Mouse (Mus musculus): ENCODE data around the gene Frg2f1. TPM values are rescaled to one million over a fixed set of nuclear protein-coding genes. Genes with fewer than 3 reads are reported as not detected.
A peak's percentile ranks its signal among the peaks of the same experiment; 100 is the strongest.

The Frg2f1 gene
- polyA plus RNA-seq, 1 experiment = 15.8 TPM

GRCm38 (mm10) chr4:119511591-119511990 lies 27.7 kb downstream of the Frg2f1 start:
- H3K27ac ChIP-seq (ENCODE audit: insufficient read depth, low read length) = no peak overlapping the region
- no peak for TF ChIP-seq POLR2A (IDR thresholded peaks at IDR 0.05; ENCODE audit: extremely low read depth, insufficient read depth, low read length)
- no peak for TF ChIP-seq CTCF (IDR thresholded peaks at IDR 0.05; ENCODE audit: extremely low read depth, insufficient read depth, low read length)
- no peak overlapping the region for H3K4me3 ChIP-seq (ENCODE audit: insufficient read depth, low read length)
- no peaks in the 10 kb centered on the region for H3K4me1 ChIP-seq (ENCODE audit: control insufficient read depth, insufficient read depth, low read length)

GRCm38 (mm10) chr4:119498319-119498848 lies 40.9 kb downstream of the Frg2f1 start:
- TF ChIP-seq CTCF (IDR thresholded peaks at IDR 0.05; ENCODE audit: extremely low read depth, insufficient read depth, low read length) (no peak), POLR2A (IDR thresholded peaks at IDR 0.05; ENCODE audit: extremely low read depth, insufficient read depth, low read length) (no peak)
- Histone ChIP-seq H3K4me3 (ENCODE audit: insufficient read depth, low read length) (no peak overlapping the region), H3K4me1 (ENCODE audit: control insufficient read depth, insufficient read depth, low read length) (no peaks in the 10 kb centered on the region), H3K27ac (ENCODE audit: insufficient read depth, low read length) (no peak overlapping the region)

- Histone ChIP-seq H3K4me1 (ENCODE audit: control insufficient read depth, insufficient read depth, low read length) (no peaks in the 10 kb centered on the region), H3K27ac (ENCODE audit: insufficient read depth, low read length) (peak overlapping the region; percentile 19), H3K4me3 (ENCODE audit: insufficient read depth, low read length) (peak overlapping the region; percentile 58)
- no peak for TF ChIP-seq CTCF (IDR thresholded peaks at IDR 0.05; ENCODE audit: extremely low read depth, insufficient read depth, low read length)
- no peak for TF ChIP-seq POLR2A (IDR thresholded peaks at IDR 0.05; ENCODE audit: extremely low read depth, insufficient read depth, low read length)
Measured at GRCm38 (mm10) chr4:119492933-119493327, 46.4 kb downstream of the Frg2f1 start.

GRCm38 (mm10) chr4:119492291-119492932 lies 46.9 kb downstream of the Frg2f1 start, which contains the start of gene Rimkla:
Gene Rimkla, minus strand, starts transcription at chr4:119492628.
- TF ChIP-seq CTCF (IDR thresholded peaks at IDR 0.05; ENCODE audit: extremely low read depth, insufficient read depth, low read length) (no peak), POLR2A (IDR thresholded peaks at IDR 0.05; ENCODE audit: extremely low read depth, insufficient read depth, low read length) (0 out of 2 replicates have a peak, but pooled peaks have one; percentile 22)
- H3K27ac ChIP-seq (ENCODE audit: insufficient read depth, low read length) = peak within 1 kb of the TSS; percentile 19
- peak within 1 kb of the TSS; percentile 58 for H3K4me3 ChIP-seq (ENCODE audit: insufficient read depth, low read length)
- no peaks in the 10 kb centered on the region for H3K4me1 ChIP-seq (ENCODE audit: control insufficient read depth, insufficient read depth, low read length)

GRCm38 (mm10) chr4:119490806-119491205 lies 48.5 kb downstream of the Frg2f1 start:
- H3K4me3 ChIP-seq (ENCODE audit: insufficient read depth, low read length) = no peak overlapping the region
- no peak overlapping the region for H3K27ac ChIP-seq (ENCODE audit: insufficient read depth, low read length)
- TF ChIP-seq POLR2A (IDR thresholded peaks at IDR 0.05; ENCODE audit: extremely low read depth, insufficient read depth, low read length) (no peak), CTCF (IDR thresholded peaks at IDR 0.05; ENCODE audit: extremely low read depth, insufficient read depth, low read length) (0 out of 2 replicates have a peak, but pooled peaks have one; percentile 29)
- no peaks in the 10 kb centered on the region for H3K4me1 ChIP-seq (ENCODE audit: control insufficient read depth, insufficient read depth, low read length)

- TF ChIP-seq POLR2A (IDR thresholded peaks at IDR 0.05; ENCODE audit: extremely low read depth, insufficient read depth, low read length) = no peak
- TF ChIP-seq CTCF (IDR thresholded peaks at IDR 0.05; ENCODE audit: extremely low read depth, insufficient read depth, low read length) = no peak
- Histone ChIP-seq H3K4me1 (ENCODE audit: control insufficient read depth, insufficient read depth, low read length) (no peaks in the 10 kb centered on the region), H3K4me3 (ENCODE audit: insufficient read depth, low read length) (no peak overlapping the region), H3K27ac (ENCODE audit: insufficient read depth, low read length) (no peak overlapping the region)
Measured at GRCm38 (mm10) chr4:119489666-119490065, 49.7 kb downstream of the Frg2f1 start.

- no peaks in the 10 kb centered on the region for H3K4me1 ChIP-seq (ENCODE audit: control insufficient read depth, insufficient read depth, low read length)
- H3K27ac ChIP-seq (ENCODE audit: insufficient read depth, low read length) = no peak overlapping the region
- TF ChIP-seq POLR2A (IDR thresholded peaks at IDR 0.05; ENCODE audit: extremely low read depth, insufficient read depth, low read length) = no peak
- TF ChIP-seq CTCF (IDR thresholded peaks at IDR 0.05; ENCODE audit: extremely low read depth, insufficient read depth, low read length) = no peak
- no peak overlapping the region for H3K4me3 ChIP-seq (ENCODE audit: insufficient read depth, low read length)
Measured at GRCm38 (mm10) chr4:119484882-119485281, 54.4 kb downstream of the Frg2f1 start.

- H3K27ac ChIP-seq (ENCODE audit: insufficient read depth, low read length) = no peak overlapping the region
- TF ChIP-seq CTCF (IDR thresholded peaks at IDR 0.05; ENCODE audit: extremely low read depth, insufficient read depth, low read length) = no peak
- TF ChIP-seq POLR2A (IDR thresholded peaks at IDR 0.05; ENCODE audit: extremely low read depth, insufficient read depth, low read length) = no peak
- no peaks in the 10 kb centered on the region for H3K4me1 ChIP-seq (ENCODE audit: control insufficient read depth, insufficient read depth, low read length)
- no peak overlapping the region for H3K4me3 ChIP-seq (ENCODE audit: insufficient read depth, low read length)
Measured at GRCm38 (mm10) chr4:119483051-119483450, 56.3 kb downstream of the Frg2f1 start.

Other genes starting within 250 kb of the Frg2f1 start
- gene Ybx1, start 244.9 kb downstream of the Frg2f1 start, polyA plus RNA-seq (2012; rRNA removed) = 226 and 233 TPM in 2 replicates
- 21.6 and 24.5 TPM in 2 replicates for gene Ppih, start 219.0 kb downstream of the Frg2f1 start, polyA plus RNA-seq (2012; rRNA removed)
- 15.1 and 15.3 TPM in 2 replicates for gene Ccdc30, start 124.0 kb downstream of the Frg2f1 start, polyA plus RNA-seq (2012; rRNA removed)
- 9.6 and 10.2 TPM in 2 replicates for gene Ppcs, start 117.1 kb downstream of the Frg2f1 start, polyA plus RNA-seq (2012; rRNA removed)
- 0.32 and 0.48 TPM in 2 replicates for gene Zmynd12, start 116.7 kb downstream of the Frg2f1 start, polyA plus RNA-seq (2012; rRNA removed)
- 8.4 and 9.0 TPM in 2 replicates for gene Rimkla, start 46.9 kb downstream of the Frg2f1 start, polyA plus RNA-seq (2012; rRNA removed)
- 36.2 and 38.3 TPM in 2 replicates for gene Foxj3, start 2.5 kb downstream of the Frg2f1 start, polyA plus RNA-seq (2012; rRNA removed)
- not detected in 2 replicates for gene Guca2a, start 98.2 kb upstream of the Frg2f1 start, polyA plus RNA-seq (2012; rRNA removed)
- gene Guca2b, start 119.4 kb upstream of the Frg2f1 start, polyA plus RNA-seq (2012; rRNA removed) = not detected in 2 replicates
- gene Hivep3, start 194.3 kb upstream of the Frg2f1 start, polyA plus RNA-seq (2012; rRNA removed) = 43.4 and 48.9 TPM in 2 replicates